Mouse (Mus musculus) myocyte (in vitro differentiated cells): ENCODE data around the gene Ada.

ENCODE experiments used
- E2F4 ChIP-seq: IDR thresholded peaks from one replicate; pipeline ENCODE4 v1.6.1; 2011; ENCODE audit warnings: mild to moderate bottlenecking, control low read depth, moderate library complexity; ENCODE audit not compliant: insufficient read depth
- MYOG ChIP-seq, 3 experiments: IDR thresholded peaks; one replicate each; pipeline ENCODE4 v1.6.1; 2011; ENCODE audit warnings: control low read depth in 2 of 3, low read depth in 2 of 3, mild to moderate bottlenecking in 2 of 3; ENCODE audit not compliant: insufficient read length in 2 of 3, control insufficient read depth in 1 of 3, insufficient read depth in 1 of 3
- POLR2A ChIP-seq: IDR thresholded peaks from one replicate; pipeline ENCODE4 v1.6.1; 2011; ENCODE audit warnings: low read depth, mild to moderate bottlenecking, control low read depth, moderate library complexity; ENCODE audit not compliant: insufficient read length
- TCF3 ChIP-seq: IDR thresholded peaks from one replicate; pipeline ENCODE4 v1.6.1; 2011; ENCODE audit warnings: low read depth, control low read depth; ENCODE audit not compliant: insufficient read length

- TF ChIP-seq TCF3 (no peak), E2F4 (no peak), POLR2A (no peak), MYOG (IDR thresholded peaks at IDR 0.05; ENCODE audit: control insufficient read depth in 1 of 3, insufficient read depth in 1 of 3, insufficient read length in 2 of 3, low read depth in 2 of 3) (no peak)
Measured at GRCm38 (mm10) chr2:163711368-163711868, 38.6 kb downstream of the Ada start.
